Mouse (Mus musculus): Measurements from ENCODE around the gene Stat5a.

- TF ChIP-seq CTCF (IDR thresholded peaks at IDR 0.05; ENCODE audit: borderline replicate concordance, control insufficient read depth, extremely low read depth, insufficient read depth, low read length, poor library complexity) (no peak), POLR2A (IDR thresholded peaks at IDR 0.05; ENCODE audit: control insufficient read depth, extremely low read depth, insufficient read depth, low read length, poor library complexity) (no peak)
Observed at GRCm38 (mm10) chr11:100819048-100819447, 40.1 kb upstream of the Stat5a start.
